Mouse (Mus musculus) lung, postnatal 0 days (tissue): ENCODE data around the gene Hpse. TPM values are rescaled to one million over a fixed set of nuclear protein-coding genes. Genes with fewer than 3 reads are reported as not detected.

ENCODE experiments used
- ATAC-seq: fragments of 200-750 bp; cut with Nextera tagmentation; 2 replicates; pipeline ENCODE4 v1.8.0; 2017; ENCODE audit warnings: moderate library complexity
- DNase-seq: peaks from one replicate; pipeline ENCODE4 v3.0.0-alpha.2; 2016; ENCODE audit warnings: low spot score
- H3K27ac ChIP-seq: fragments of 300-500 bp; sonication (generic); 2 replicates; pipeline ENCODE4 v1.5.1; 2014; ENCODE audit warnings: antibody characterized with exemption, mild to moderate bottlenecking, low read length, mixed read lengths
- H3K27me3 ChIP-seq: fragments of 300-500 bp; sonication (generic); replicated peaks from 2 replicates; pipeline ENCODE4 v1.6.1; 2014; ENCODE audit warnings: low read length, mixed read lengths; ENCODE audit not compliant: insufficient read depth
- H3K36me3 ChIP-seq: fragments of 300-500 bp; sonication (generic); 2 replicates; pipeline ENCODE4 v1.6.1; 2014; ENCODE audit warnings: low read length, mixed read lengths; ENCODE audit not compliant: insufficient read depth
- H3K4me1 ChIP-seq: fragments of 300-500 bp; sonication (generic); 2 replicates; pipeline ENCODE4 v1.6.1; 2014; ENCODE audit warnings: antibody characterized with exemption, low read depth, low read length, mixed read lengths; ENCODE audit not compliant: insufficient read depth
- H3K4me2 ChIP-seq: fragments of 300-500 bp; sonication (generic); replicated peaks from 2 replicates; pipeline ENCODE4 v1.6.1; 2014; ENCODE audit warnings: low read depth, mild to moderate bottlenecking, low read length, moderate library complexity, mixed read lengths
- H3K4me3 ChIP-seq: fragments of 300-500 bp; sonication (generic); 2 replicates; pipeline ENCODE4 v1.5.1; 2014; ENCODE audit warnings: low read depth, low read length
- H3K9ac ChIP-seq: fragments of 300-500 bp; sonication (generic); replicated peaks from 2 replicates; pipeline ENCODE4 v1.6.1; 2014; ENCODE audit warnings: low read depth, mild to moderate bottlenecking
- H3K9me3 ChIP-seq: fragments of 300-500 bp; sonication (generic); 2 replicates; pipeline ENCODE4 v1.6.1; 2016; ENCODE audit warnings: low read length, mixed read lengths
- CTCF ChIP-seq: IDR thresholded peaks from 2 replicates; pipeline ENCODE4 v1.5.1; 2016; ENCODE audit warnings: antibody characterized with exemption, mild to moderate bottlenecking
- EP300 ChIP-seq: IDR thresholded peaks from 2 replicates; pipeline ENCODE4 v1.6.1; 2016; ENCODE audit warnings: antibody characterized with exemption, mild to moderate bottlenecking, control low read depth
- WGBS: fragments of 180-500 bp; shearing (Covaris S2); extraction: QIAGEN DNeasy Blood & Tissue Kit; methylation state at CpG from one replicate; pipeline ENCODE4 v1.1.7; 2014; 5-methylcytosine and 5-hydroxymethylcytosine counted together
- polyA plus RNA-seq: library from polyadenylated mRNA; unstranded; fragments of >200 nt; fragmentation: Nextera tagmentation; extraction: Ambion mirVana; gene quantifications from 2 replicates; pipeline ENCODE4 v1.2.1, GENCODE M21; 2015

The Hpse gene
- polyA plus RNA-seq, 1 experiment from 2014 or later: 3.0 TPM

DNA sequence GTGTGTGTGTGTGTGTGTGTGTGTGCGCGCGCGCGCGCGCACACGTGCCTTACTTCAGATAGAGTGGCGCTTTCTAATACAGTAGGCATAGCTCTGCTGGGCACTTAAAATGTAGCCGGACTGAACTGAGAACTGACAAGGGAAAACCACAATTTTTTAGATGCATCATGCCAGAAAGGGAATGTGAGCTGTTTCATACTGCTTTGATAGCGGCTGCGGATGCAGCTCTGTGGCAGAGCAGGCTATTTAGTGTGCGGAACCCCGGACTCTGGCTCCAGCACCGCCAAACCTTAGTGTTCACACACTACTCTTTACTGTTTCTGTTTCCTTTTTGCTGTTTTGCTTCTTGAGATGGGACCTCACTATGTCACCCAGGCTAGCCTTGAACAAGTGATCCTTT, 2.8 kb downstream of the Hpse start:
- no peak overlapping the region for H3K4me2 ChIP-seq
- ATAC-seq: no peak
- 91% methylated on average over 15 of the region's 15 CpGs for WGBS

DNA sequence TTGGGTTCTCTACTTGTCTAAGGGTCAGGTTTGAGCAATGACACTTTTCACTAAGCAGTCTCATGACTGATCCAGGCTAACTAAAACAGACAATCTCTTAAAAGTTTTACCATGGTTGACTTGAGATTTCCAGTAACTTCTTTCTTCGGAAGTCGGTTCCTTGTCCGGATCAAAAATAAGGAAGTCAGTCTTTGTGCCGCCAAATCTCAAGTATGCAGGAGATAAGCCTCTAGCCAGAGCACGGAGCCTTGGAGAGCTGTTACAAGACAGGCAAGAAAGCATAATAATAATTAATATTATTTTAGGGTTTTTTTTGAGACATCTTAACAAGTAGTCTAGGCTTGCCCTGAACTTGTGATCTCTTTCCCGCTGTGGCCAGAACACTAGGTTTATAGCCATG, 8.3 kb downstream of the Hpse start:
- Histone ChIP-seq H3K4me3 (no peak overlapping the region), H3K9me3 (no peaks in the 10 kb centered on the region), H3K9ac (no peak overlapping the region), H3K27ac (no peak overlapping the region), H3K4me2 (no peak overlapping the region), H3K36me3 (no peaks in the 10 kb centered on the region), H3K4me1 (no peaks in the 10 kb centered on the region), H3K27me3 (no peaks in the 10 kb centered on the region)
- ATAC-seq: no peak
- WGBS: 53% methylated on average over 6 of the region's 6 CpGs
- TF ChIP-seq EP300 (no peak), CTCF (no peak)
- no peak for DNase-seq

More for the DNA sequence above, 2.8 kb downstream of the Hpse start:
- no peak overlapping the region for H3K27ac ChIP-seq
- H3K36me3 ChIP-seq: no peaks in the 10 kb centered on the region
- H3K9ac ChIP-seq: no peak overlapping the region
- no peaks in the 10 kb centered on the region for H3K9me3 ChIP-seq
- no peaks in the 10 kb centered on the region for H3K27me3 ChIP-seq
- no peak for TF ChIP-seq EP300
- no peak for TF ChIP-seq CTCF
- no peak overlapping the region for H3K4me3 ChIP-seq
- DNase-seq: no peak
- no peaks in the 10 kb centered on the region for H3K4me1 ChIP-seq

DNA sequence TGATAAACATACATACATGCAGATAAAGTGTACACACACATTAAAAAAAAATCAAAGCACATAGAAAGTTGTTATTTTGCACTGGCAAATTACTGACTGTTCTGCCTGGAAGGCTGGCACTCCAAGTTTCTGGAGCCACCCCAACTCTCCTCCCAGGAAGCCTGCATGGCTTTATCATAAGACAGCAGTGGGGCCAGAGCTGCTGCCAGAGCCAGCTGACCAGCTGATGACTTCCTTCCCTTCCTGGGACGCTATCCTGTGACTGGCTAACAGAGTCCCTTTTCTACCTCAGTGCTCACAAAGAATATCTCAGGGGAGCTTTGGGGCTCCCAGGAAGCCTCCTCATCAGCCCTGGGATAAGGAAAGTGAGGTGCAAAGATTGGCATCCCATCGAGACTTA, 9.5 kb downstream of the Hpse start:
- no peak for TF ChIP-seq EP300
- no peak for TF ChIP-seq CTCF
- Histone ChIP-seq H3K4me2 (no peak overlapping the region), H3K27ac (no peak overlapping the region), H3K9ac (no peak overlapping the region), H3K4me3 (no peak overlapping the region), H3K4me1 (no peaks in the 10 kb centered on the region), H3K27me3 (no peaks in the 10 kb centered on the region), H3K9me3 (no peaks in the 10 kb centered on the region), H3K36me3 (no peaks in the 10 kb centered on the region)
- DNase-seq: no peak
- ATAC-seq: no peak
- WGBS: 35% methylated on average over 2 of the region's 2 CpGs

GRCm38 (mm10) chr5:100709035-100709434, 10.5 kb downstream of the Hpse start:
- TF ChIP-seq EP300 (no peak), CTCF (no peak)
- Histone ChIP-seq H3K4me2 (no peak overlapping the region), H3K4me1 (no peaks in the 10 kb centered on the region), H3K4me3 (no peak overlapping the region), H3K36me3 (no peaks in the 10 kb centered on the region), H3K9ac (no peak overlapping the region), H3K27ac (no peak overlapping the region), H3K9me3 (no peaks in the 10 kb centered on the region), H3K27me3 (no peaks in the 10 kb centered on the region)
- WGBS: 84% methylated on average over 6 of the region's 6 CpGs
- ATAC-seq (no peak), DNase-seq (no peak)

DNA sequence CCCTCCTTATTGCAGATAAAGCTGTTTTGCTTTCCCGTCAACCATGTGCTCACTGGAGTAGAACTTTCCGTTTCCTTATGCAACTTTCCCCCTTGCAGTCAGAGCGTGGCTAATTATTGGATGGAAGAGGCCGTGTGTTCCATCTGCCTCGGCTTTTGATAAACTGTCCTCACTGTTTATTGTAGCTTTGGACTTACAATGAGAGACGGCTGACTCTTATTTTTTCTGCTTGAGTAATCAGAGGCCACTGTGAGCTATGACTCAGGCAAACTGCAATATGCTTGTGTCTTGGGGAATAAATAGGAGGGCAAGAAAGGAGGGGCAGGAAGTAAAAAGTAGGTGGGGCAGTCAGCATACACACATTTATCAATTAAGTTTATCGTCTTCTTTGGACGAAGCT, 12.8 kb downstream of the Hpse start:
- DNase-seq (no peak), ATAC-seq (no peak)
- Histone ChIP-seq H3K4me1 (no peaks in the 10 kb centered on the region), H3K4me3 (no peak overlapping the region), H3K9ac (no peak overlapping the region), H3K27ac (no peak overlapping the region), H3K4me2 (no peak overlapping the region), H3K9me3 (no peaks in the 10 kb centered on the region), H3K36me3 (no peaks in the 10 kb centered on the region), H3K27me3 (no peaks in the 10 kb centered on the region)
- WGBS: 63% methylated on average over 8 of the region's 8 CpGs
- TF ChIP-seq CTCF (no peak), EP300 (no peak)

DNA sequence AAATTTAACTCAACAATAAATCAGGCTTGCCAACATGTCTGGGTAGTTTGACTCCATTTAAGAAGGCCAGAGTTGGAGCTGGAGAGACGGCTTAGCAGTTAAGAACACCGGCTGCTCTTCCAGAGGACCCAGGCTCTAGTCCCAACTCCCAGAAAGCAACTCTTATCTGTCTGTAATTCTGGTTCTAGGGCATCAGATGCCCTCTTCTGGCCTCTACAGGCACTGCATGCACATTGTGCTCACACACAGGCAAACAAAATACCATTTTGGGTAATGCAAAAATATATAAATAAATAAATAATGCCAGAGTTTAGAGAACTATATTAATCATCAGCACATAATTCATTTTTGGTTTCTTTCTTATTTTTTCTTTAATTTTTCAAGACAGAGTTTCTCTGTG, 15.2 kb downstream of the Hpse start:
- Histone ChIP-seq H3K9me3 (no peaks in the 10 kb centered on the region), H3K9ac (no peak overlapping the region), H3K36me3 (no peaks in the 10 kb centered on the region), H3K4me2 (no peak overlapping the region), H3K27ac (no peak overlapping the region), H3K4me3 (no peak overlapping the region), H3K4me1 (no peaks in the 10 kb centered on the region), H3K27me3 (no peaks in the 10 kb centered on the region)
- TF ChIP-seq EP300: no peak
- TF ChIP-seq CTCF: peak; percentile 21
- ATAC-seq: no peak
- no peak for DNase-seq
- WGBS: 97% methylated on average over 2 of the region's 2 CpGs

GRCm38 (mm10) chr5:100702325-100702724, 17.2 kb downstream of the Hpse start:
- TF ChIP-seq EP300 (no peak), CTCF (no peak)
- Histone ChIP-seq H3K36me3 (no peaks in the 10 kb centered on the region), H3K4me1 (no peaks in the 10 kb centered on the region), H3K9me3 (no peaks in the 10 kb centered on the region), H3K9ac (no peak overlapping the region), H3K4me3 (no peak overlapping the region), H3K27me3 (no peaks in the 10 kb centered on the region), H3K4me2 (no peak overlapping the region), H3K27ac (no peak overlapping the region)
- DNase-seq (no peak), ATAC-seq (no peak)
- WGBS: 85% methylated on average over 3 of the region's 3 CpGs
